Mouse (Mus musculus): ENCODE data around the gene Stac3.

- TF ChIP-seq CTCF (IDR thresholded peaks at IDR 0.05; ENCODE audit: low read depth, low read length), result no peak
- no peak for TF ChIP-seq EP300 (IDR thresholded peaks at IDR 0.05; ENCODE audit: insufficient read depth, low read depth, low read length)
- no peak for TF ChIP-seq POLR2A (IDR thresholded peaks at IDR 0.05; ENCODE audit: insufficient read depth, low read length)
These were observed 16.5 kb downstream of the Stac3 start for GRCm38 (mm10) chr10:127517941-127518340.
